Mouse (Mus musculus): ENCODE data around the gene Gramd1a.

The Gramd1a gene

DNA sequence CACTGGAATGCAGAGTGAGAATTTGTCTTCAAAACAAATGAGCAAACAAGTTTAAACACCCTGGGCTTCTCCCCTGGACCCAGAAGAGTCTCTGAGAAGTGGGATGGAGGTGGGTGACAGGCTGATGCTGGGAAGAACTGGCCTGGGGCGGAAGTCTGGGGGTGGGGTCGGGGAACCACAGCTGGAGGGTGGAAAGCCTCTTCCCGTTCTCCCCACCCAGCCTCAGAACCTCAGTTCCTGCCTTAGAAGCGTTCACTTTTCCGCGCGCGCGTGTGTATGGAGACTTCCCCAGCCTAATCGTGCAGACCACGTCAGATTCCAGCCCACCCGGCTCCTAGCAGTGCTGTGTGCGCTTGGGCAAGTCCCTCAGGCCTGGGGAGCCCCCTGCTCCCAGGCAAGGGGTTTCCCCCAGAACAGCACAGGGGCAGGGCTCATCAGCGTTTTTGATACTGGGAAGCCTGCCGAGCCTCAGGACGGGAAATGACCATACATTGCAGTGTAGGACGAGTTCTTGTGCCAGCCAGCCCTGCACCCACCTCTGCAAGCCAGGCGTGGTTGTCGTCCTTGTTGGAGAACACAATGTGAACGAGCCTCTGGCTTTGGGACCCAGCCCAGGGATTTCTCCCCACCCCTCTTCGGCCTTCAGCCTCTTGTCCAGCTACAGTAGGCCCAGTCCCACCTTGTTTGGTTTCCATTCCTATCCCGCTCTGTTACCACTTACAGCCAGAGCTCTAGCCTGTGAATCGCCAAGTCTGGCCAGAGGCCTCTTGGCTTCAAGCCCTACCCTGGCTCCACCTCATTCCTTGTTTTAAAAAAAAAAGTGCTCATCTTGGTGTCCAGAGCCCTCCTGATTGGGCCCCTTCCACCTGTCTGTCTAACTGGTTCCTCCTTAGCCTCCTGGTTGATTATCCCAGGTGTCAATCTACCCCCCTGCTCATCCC, 4.1 kb downstream of the Gramd1a start:
- DNase-seq (ENCODE audit: low read depth, low spot score): peak; percentile 81

DNA sequence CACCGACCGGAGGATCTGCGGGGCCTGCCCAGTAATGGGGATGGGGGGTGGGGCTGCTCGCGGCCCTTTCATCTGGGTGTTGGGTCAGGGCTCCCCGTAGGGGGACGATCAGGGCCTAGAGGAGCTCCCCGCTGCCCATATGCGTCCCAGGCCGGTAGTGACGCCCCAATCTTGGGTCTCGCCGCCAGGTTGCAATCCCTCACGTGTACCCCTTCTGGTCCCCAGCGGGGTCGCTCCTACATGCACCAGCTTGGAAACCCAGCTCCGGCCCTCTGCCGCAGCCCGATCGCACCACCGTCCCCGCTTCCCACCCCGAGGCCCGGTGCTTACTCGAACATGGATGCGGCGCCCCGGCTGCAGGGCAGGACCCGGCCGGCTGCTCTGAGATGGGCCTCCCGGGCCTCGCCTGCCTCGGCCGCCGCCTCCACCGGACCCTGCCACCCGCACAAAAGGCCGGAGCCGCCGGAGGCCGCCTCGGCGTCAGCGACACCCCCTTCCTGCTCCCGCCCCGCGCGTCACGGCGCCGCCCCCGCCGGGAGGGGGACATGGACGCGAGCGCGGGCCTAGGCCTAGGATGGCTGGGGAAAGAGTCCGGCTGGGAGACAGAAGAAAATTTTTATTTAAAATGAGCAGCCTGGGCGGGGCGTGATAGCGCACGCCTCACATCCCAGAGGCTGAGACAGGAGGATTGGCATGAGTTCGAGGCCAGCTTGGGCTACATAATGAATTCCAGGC, 5.0 kb downstream of the Gramd1a start:
- DNase-seq (ENCODE audit: low read depth, low spot score): peak; percentile 83

DNA sequence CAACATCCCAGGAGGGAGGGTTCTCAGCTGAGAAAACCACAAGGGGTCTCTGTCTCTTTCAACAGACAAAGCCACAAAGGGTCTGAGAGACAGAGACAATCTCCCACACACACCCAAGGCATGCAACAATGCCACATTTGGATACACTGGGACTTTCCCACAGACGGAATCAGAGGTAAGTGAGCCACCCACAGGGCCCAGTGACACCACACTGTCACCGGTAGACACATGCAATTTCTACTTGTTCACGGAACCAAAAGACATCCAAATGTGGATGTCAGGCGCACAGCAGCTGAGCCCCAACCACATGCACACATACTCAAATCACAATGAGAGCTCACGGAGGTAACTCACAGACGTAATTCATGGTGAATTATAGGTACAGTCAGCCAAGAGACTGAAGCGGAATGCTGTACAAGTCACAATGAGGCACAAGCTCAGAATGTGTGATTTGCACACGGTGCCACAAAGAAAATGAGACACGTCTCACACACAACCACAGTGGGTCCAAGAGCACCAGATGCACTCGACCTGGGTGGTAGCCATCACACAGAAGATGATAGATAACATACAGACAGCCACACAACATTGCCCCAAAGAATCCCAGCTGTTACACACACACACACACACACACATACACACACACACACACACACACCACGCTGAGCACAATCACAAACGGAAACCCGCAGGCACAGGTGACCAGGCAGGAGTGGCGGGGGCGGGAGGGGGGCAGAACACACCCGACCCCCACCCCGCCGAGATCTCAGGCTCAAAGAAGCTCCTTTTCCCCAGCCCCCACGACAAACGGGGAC, 5.7 kb downstream of the Gramd1a start:
- peak; percentile 43 for DNase-seq (ENCODE audit: low read depth, low spot score)

DNA sequence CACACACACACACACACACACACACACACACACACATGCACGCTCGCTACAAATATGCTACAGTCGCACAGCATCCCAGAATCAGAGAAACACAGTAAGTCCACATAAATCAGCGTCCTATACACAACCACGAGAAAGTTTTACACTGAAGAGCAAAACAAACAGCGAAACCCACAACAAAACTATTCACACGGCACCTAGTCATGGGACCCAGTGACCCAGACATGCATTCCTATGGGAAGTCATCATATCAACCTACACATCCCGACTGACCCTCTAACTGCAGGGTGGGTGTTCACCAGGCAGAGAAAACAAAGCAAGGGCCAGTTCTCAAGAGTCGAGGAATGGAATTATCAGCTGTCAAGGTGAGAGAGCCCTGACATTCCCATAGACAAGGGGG, 6.4 kb downstream of the Gramd1a start:
- DNase-seq (ENCODE audit: low read depth, low spot score): peak; percentile 53

DNA sequence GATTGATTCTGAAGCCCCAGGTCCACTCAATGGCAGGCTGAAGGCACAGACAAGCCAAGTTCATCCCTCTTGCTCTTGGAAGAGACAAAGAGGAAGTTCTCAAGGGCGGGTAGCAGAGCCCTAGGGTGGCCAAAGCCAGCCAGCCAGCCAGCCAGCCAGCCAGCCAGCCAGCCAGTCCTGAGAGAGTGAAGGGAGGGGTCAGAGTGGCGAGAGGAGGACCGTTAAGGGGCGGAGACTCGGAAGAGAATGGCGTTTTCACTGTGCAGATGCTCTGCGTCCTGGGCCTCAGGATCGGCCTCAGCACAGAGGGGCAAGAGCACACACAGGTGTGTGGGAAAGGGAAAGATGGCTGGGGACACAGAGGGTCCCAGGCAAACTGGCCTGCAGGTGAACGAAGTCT, 6.9 kb downstream of the Gramd1a start:
- DNase-seq (ENCODE audit: low read depth, low spot score): peak; percentile 80

DNA sequence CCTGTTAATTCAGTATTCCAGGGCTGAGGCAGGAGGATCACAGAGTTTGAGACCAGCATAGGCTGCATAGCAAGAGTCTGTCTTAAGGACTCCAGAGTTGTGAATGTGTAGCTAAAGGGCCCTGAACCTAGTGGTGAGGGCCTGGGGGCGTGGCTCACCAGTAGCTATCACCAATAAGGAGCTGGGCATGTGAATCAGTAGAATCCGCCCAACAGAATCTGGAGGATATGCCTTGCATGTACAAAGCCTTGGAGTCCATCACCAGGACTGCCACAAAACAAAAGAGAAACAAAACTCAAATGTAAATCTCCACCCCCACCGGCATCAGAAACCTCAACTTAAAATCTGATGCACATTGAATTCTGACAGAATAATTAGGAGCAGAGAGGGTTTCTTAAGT, 7.6 kb downstream of the Gramd1a start:
- peak; percentile 78 for DNase-seq (ENCODE audit: low read depth, low spot score)

DNA sequence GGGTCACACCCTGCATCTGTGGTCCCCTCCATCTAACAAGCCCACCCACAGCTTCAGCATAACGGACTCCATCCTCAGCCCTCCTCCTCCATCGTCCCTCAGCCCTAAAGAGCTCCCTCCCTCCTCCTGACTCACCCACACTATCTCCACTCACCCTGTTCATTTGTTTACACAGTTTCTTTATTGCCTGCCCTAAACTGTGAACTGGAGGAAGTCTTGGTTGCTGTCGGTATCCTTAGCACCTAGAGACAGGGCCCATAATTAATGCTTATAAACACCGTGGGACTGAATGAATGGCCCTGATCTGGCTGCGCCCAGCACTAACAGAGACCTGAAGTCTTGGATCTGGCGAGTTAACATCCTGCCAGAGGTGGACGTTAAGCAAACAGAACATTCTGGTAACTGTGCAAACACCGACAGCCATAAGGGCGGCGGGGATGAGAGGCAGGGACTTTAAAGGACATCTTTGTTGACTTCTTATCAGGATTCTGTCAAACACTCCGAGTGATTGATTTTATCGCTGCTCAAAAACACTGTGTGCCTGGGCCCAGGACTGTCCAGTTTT, 10.0 kb downstream of the Gramd1a start:
- DNase-seq (ENCODE audit: low read depth, low spot score): no peak

DNA sequence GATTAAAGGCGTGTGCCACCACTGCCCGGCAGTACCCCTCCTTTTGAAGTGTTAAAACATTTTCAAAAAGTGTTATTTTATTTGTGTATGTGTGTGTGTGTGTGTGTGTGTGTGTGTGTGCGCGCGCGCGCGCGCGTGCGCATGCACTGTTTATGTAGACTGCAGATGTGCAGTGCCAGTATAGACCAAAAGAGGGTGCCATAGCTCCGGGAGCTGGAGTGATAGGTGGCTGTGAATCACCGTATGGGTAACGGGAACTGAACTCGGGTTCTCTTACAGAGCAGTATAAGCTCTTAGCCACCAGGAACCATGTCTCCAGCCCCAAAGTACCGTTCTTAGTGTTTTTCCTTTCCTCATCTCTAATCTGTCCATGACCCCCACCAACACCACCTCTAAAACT, 10.8 kb downstream of the Gramd1a start:
- DNase-seq (ENCODE audit: low read depth, low spot score): no peak

DNA sequence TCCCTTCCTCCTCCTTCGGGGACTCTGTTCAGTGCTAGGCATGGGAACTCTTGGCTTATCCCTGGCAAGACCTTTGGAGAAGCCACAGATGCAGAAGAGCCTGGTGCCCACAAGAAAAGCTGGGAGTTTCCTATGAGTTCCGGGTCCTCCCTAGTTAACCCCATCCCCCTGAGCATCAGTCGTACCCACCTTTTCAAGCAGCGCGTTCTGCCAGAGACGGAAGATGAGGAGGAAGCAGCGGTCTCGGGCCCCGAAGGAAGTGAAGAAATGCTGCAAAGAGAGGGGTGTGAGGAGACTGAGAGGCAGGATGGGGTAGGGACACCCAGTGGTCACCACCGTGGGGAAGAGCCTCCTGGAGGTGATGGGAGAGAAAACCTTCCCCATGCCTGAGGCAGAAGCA, 14.8 kb downstream of the Gramd1a start:
- DNase-seq (ENCODE audit: low read depth, low spot score): no peak

DNA sequence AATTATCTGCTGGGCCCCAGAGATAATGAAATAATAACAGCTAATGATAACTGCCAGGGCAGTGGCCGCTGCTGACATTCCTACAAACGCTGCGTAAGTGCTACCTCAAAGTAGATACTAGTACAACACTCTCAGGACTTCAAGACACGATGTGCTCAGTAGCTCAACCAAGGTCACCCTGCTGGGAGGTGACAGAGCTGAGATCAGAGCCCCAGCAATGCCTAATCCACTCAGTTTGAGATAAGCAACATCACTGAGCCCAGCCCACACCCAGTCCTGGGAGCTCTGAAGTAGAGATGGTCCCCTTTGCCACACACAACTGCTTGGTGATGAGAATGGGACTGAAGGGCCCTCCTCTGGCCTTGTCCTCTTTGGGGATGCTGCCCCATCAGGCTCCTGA, 15.4 kb downstream of the Gramd1a start:
- no peak for DNase-seq (ENCODE audit: low read depth, low spot score)

DNA sequence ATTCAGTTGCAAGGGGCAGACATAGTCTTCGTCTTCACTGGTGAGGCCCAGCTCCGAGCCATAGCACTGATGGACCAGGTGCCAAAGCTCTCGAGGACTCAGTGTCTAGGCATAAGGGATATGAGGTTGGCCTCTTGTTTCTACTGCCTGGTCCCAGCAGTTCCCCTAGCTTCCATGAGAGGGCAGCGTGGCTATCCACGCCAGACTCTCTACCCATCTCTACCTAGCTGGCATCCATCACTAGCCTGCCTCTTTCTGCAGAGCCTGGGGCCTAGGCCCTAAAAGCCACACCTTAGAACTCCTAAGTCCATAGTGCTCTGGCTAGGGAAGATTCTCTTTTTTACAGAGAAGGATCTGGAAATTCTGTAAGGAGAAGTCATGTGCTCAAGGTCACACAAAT, 15.9 kb downstream of the Gramd1a start:
- DNase-seq (ENCODE audit: low read depth, low spot score): peak; percentile 53

DNA sequence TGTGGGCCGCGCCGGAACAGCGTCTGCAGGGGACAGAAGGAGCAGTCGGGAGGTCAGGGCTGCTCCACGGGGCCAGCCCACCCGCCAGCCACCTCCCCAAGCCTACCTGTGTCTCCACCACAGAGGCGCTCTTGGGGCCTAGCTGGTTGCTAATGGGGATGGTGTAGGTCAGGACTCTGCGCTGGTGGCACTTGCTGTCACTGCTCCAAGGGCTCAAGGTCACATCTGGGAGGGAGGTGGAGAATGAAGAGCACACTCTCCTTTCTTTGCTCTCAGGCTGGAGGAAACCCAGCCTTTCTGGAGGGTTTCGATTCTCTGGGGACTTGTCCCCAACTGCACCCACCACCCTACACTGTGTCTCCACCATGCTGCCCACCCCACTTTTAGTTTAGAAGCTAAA, 20.0 kb downstream of the Gramd1a start:
- no peak for DNase-seq (ENCODE audit: low read depth, low spot score)

DNA sequence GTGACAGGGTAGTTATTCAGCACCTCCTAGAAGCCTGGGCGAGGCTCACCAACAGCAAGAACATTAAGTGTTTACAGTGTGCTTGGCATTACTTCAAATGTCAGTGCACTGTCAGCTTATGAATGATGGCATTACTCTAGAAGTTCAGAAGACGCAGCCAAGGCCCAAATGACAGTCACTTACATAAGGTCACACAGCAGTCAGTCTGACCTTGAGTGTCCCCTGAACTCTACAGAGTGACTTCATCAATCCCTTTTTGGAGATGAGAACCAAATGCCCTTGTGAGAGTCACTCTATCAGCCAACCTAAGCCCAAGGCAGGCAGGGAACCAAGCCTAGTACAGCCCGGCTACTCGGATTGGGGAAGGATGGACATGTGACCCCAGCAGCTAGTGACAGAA, 23.8 kb downstream of the Gramd1a start:
- DNase-seq (ENCODE audit: low read depth, low spot score): no peak

DNA sequence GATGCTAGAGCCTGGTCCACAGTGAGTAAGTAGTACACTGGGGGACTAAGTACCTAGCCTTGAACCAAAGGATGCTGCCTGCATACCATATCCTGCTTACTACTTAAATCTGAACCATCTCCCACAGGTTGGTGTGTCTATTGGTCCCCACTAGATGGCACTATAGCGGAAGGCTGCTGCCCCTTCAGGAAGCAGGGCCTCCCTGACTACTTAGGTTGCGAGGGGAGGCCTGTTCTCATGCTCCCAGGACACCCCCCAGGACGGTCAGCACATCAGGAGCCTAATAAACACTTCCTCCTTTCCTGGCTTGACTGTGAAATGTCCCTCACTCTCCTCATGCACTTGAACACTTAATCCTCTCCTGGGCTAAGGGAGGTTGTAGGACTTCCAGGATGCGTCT, 24.9 kb downstream of the Gramd1a start:
- DNase-seq (ENCODE audit: low read depth, low spot score): peak; percentile 72

DNA sequence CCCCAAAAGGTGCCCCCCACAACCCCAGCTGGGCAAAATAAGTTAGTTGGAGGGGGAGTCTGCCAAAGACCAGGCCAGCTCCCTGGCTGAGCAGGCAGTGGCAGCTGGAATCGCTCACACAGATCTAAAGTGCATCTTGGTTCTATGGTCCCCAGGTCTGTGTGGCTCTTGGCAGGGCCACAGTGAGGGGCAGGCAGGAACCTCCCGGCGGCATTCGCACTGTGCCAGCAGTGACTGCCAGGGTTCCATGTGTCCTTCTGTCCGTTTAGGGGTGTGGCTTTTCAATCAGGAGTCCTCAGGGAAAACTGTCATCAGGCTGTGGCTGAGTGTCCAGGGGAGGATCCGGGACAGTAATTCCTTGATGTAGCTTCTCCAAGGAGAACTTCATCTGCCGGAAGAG, 25.5 kb downstream of the Gramd1a start:
- DNase-seq (ENCODE audit: low read depth, low spot score): no peak

DNA sequence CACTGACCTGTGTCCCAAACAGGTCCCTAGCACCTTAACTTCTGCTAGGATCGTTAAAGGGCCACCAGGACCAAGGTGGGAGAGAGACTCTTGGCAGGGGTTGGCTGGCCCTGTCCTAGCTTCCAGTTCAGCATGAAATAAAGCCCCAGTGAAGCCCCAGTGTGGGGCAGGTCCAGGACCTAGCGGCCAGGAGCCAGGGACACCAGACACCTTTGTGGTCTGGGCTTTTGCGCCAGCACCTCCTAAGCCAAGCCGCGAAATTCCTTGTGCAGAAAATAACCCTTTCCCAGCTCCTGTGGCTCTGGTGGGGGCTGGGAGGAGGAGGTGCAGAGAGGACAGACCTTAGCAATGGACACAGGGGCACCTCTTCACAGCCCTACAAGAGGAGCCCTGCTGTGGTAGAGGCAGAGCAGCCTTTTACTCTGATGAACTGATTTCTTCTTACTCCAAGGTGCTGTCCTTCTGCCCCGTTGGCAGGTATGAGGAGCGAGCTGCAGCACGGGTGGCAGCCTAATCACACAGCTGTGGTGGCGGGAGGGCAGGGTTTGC, 27.5 kb downstream of the Gramd1a start:
- DNase-seq (ENCODE audit: low read depth, low spot score): no peak

DNA sequence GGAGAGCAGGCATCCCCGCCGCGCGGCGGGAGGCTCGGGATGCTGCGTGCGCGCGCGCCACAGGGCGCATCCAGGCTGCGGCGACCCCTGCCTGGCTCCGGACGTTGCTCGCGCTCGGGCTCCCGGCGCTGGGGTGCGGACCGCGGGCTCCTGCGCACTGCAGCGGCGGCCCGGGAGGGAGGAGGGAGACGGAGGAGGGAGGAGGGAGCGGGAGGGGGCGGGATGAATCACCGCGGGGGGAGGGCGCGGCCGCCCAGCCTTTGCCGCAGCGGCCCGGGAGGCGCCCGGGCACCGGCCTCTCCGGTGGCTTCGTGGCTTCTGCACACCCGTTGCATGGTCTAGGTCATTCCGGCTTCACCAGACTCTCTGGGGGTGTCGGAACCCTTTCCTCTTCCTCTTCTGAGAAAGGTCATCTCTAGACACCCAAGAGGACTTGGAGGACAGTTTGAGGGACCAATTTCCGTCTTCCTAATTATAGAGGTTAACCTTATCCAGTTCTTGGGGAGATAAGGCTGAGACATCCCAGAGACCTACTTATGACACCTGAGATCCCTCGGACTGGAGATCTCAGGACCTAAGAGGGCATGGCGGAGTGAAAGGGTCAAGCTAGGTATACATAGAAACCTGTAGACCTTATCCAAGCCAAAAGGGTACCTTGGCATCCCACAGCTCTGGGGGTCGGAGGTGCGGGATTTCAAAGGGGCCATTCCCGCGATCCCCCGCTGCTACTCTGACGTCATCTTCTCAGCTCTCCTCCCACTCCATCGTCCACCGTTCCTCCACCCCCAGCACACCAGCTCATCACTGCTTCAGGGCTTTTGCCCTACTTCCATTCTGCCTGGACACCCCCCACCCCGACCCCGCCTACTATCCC, 28.6 kb downstream of the Gramd1a start, which contains the start of gene Scn1b:
Scn1b (minus strand) TSS at position 153 of the 874 bp plus-strand sequence.
- DNase-seq (ENCODE audit: low read depth, low spot score): no peak

DNA sequence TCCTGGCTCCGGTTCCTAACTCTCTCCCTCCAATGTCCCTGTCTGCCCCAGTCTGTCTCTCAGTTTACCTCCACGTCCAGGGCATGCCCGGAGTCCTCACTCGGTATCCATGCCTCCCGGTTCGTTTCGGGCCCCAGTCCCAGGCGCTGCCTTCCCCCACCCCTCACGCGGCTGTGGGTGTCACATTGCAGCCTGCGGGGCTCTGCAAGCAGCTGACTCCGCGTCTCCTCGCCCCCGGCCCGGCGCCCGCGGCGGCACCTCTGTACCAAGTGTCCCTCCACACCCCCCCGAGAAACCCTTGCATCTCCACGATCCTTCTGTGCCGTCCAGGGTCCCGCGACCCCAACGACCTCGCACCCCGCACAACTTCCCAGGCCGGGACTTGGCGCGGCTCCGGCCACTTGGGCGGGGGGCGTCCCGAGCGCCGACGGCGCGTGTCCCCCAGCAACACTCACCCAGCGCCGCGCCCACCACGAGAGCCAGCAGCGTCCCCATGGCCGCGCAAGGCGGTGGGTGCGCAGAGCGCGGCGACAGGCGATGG, 29.4 kb downstream of the Gramd1a start:
- DNase-seq (ENCODE audit: low read depth, low spot score): no peak

DNA sequence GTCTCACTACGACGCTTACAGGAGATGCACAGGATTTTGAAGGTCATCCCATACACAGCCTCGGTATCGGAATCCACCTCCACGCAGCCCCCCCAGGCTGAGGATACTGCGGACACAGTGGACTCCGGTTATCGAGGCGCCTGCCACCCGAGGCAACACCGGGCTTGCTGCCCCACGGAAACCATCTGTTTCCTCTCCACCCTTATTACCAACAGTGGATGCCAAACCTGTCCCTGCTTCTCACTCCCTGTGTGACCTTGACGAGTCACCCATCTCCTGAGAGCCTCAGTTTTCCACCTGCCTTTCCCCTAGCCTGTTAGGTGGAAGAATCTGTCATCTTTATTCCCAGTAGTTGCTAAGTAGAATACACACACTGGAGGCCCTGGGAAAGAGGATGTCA, 30.6 kb downstream of the Gramd1a start:
- no peak for DNase-seq (ENCODE audit: low read depth, low spot score)

DNA sequence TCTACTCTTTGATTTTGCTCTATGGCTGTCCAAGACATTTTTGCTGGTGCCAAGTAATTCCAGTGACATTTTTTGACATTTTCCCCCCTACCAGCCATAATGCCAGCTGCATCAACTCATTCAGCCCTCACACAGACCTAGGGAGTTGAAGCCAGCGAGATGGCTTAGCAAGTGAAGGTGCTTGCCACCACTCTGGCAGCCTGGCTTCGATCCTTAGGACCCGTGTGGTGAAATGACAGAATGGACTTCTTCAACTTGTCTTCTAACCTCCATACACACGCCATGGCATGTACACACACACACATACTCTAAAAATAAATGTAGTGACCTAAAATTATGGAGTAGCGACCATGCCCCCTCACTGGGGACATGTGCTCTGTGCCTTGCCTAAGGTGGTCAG, 31.3 kb downstream of the Gramd1a start:
- DNase-seq (ENCODE audit: low read depth, low spot score): no peak
